Mouse (Mus musculus) forebrain, embryonic 11.5 days (tissue): Measurements from ENCODE around the gene Mob1a. TPM values are rescaled to one million over a fixed set of nuclear protein-coding genes. Genes with fewer than 3 reads are reported as not detected.
"Not testable (repeated sequence)": the region's sequence is repeated elsewhere in the genome, so short reads cannot be mapped to it uniquely, and the experiment has no call there.

Experiments
- ATAC-seq: fragments of 200-750 bp; cut with Nextera tagmentation; replicated peaks from 2 replicates; pipeline ENCODE4 v1.8.0; 2017; ENCODE audit warnings: moderate TSS enrichment; ENCODE audit not compliant: low FRiP score
- DNase-seq: peaks from one replicate; pipeline ENCODE4 v3.0.0-alpha.2; 2017; ENCODE audit warnings: low spot score
- H3K27ac ChIP-seq: fragments of 300-500 bp; sonication (generic); 2 replicates; pipeline ENCODE4 v1.5.1; 2014; ENCODE audit warnings: low read depth, low read length
- H3K27me3 ChIP-seq: fragments of 300-500 bp; sonication (generic); 2 replicates; pipeline ENCODE4 v1.6.1; 2014; ENCODE audit warnings: mild to moderate bottlenecking, low read length, mixed read lengths; ENCODE audit not compliant: control insufficient read depth, insufficient read depth
- H3K36me3 ChIP-seq: fragments of 300-500 bp; sonication (generic); 2 replicates; pipeline ENCODE4 v1.6.1; 2014; ENCODE audit warnings: mild to moderate bottlenecking, low read length, moderate library complexity, mixed read lengths; ENCODE audit not compliant: control insufficient read depth, insufficient read depth
- H3K4me1 ChIP-seq: fragments of 300-500 bp; sonication (generic); replicated peaks from 2 replicates; pipeline ENCODE4 v1.6.1; 2014; ENCODE audit warnings: low read length, mixed read lengths; ENCODE audit not compliant: control insufficient read depth, insufficient read depth
- H3K4me2 ChIP-seq: fragments of 300-500 bp; sonication (generic); 2 replicates; pipeline ENCODE4 v1.6.1; 2014; ENCODE audit warnings: low read depth, mild to moderate bottlenecking, low read length, moderate library complexity, mixed read lengths; ENCODE audit not compliant: severe bottlenecking
- H3K4me3 ChIP-seq: fragments of 300-500 bp; sonication (generic); 2 replicates; pipeline ENCODE4 v1.5.1; 2014; ENCODE audit warnings: low read depth, low read length
- H3K9ac ChIP-seq: fragments of 300-500 bp; sonication (generic); 2 replicates; pipeline ENCODE4 v1.6.1; 2014; ENCODE audit warnings: low read length
- H3K9me3 ChIP-seq: fragments of 300-500 bp; sonication (generic); 2 replicates; pipeline ENCODE4 v1.6.1; 2016; ENCODE audit warnings: low read length, mixed read lengths; ENCODE audit not compliant: control insufficient read depth
- WGBS: fragments of 180-500 bp; shearing (Covaris S2); extraction: QIAGEN DNeasy Blood & Tissue Kit; methylation state at CpG from one replicate; pipeline ENCODE4 v1.1.7; 2014; 5-methylcytosine and 5-hydroxymethylcytosine counted together
- polyA plus RNA-seq: library from polyadenylated mRNA; unstranded; fragments of >200 nt; fragmentation: Nextera tagmentation; extraction: Ambion mirVana; gene quantifications from 2 replicates; pipeline ENCODE4 v1.2.1, GENCODE M21; 2014

The Mob1a gene
- polyA plus RNA-seq, 1 experiment from 2014 or later = 69.7 TPM

- Histone ChIP-seq H3K27me3 (no peaks in the 10 kb centered on the region), H3K27ac (no peak overlapping the region), H3K4me3 (no peak overlapping the region), H3K4me2 (no peak overlapping the region), H3K36me3 (no peaks in the 10 kb centered on the region), H3K9ac (no peak overlapping the region), H3K4me1 (no peaks in the 10 kb centered on the region), H3K9me3 (no peaks in the 10 kb centered on the region)
- 75% methylated on average over 8 of the region's 8 CpGs for WGBS
- ATAC-seq = no peak
- no peak for DNase-seq
These were observed 2.0 kb upstream of the Mob1a start for GRCm38 (mm10) chr6:83323652-83324419.

DNA sequence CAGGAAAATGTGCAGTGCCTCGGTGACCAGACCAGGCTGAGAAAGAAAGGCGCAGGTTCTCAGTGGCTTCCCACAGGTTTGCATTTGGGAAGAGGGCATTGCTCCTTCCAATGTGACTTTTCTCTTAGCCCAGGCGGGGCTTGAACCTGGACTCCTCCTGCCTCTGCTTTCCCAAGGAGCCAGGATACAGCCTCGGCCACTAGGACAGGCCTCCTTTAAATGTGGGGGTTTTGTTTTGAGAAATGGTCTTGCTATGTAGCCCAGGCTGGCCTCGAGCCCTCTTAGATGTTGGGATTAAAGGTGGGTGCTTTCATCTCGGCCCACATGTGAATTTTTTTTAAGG, 549 bp downstream of the Mob1a start:
- peak; percentile 59; the same call in 1 of the 2 replicates for ATAC-seq
- peaks cover 2% of the 10 kb centered on the region; the same call in 1 of the 2 replicates for H3K36me3 ChIP-seq

DNA sequence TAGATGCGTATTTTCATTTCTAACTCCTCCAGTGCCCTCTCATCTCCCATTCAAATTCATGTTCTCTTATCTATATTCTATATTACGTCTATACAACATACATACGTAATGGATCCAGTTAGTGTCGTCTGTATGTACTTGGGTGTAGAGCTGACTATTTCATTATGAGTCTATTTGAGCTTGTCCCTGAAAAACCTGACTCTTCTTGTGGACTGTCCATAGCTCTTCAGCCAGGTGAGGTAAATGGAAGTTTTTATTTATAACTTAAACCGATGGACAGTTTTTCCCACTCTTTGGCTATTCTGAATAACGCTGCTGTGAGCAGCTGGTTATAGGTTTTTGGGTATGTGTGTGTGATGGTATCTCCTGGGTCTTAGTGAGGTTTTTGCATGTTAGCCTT, 945 bp downstream of the Mob1a start:
- ATAC-seq (no peak), DNase-seq (no peak)
- H3K27ac ChIP-seq = no peak overlapping the region
- peak overlapping the region; percentile 62 for H3K4me3 ChIP-seq
- H3K4me2 ChIP-seq = peak overlapping the region; percentile 56
- no peaks in the 10 kb centered on the region for H3K27me3 ChIP-seq
- H3K9me3 ChIP-seq = no peaks in the 10 kb centered on the region
- peaks cover 2% of the 10 kb centered on the region; the same call in 1 of the 2 replicates for H3K36me3 ChIP-seq
- no peaks in the 10 kb centered on the region for H3K4me1 ChIP-seq
- WGBS = 71% methylated on average over 6 of the region's 6 CpGs
- H3K9ac ChIP-seq = peak overlapping the region; percentile 78

More for the DNA sequence above, 549 bp downstream of the Mob1a start:
- Histone ChIP-seq H3K9ac (peak overlapping the region; percentile 78), H3K9me3 (no peaks in the 10 kb centered on the region), H3K27ac (peak overlapping the region; percentile 63; the same call in 1 of the 2 replicates), H3K4me2 (peak overlapping the region; percentile 56), H3K27me3 (no peaks in the 10 kb centered on the region), H3K4me1 (no peaks in the 10 kb centered on the region), H3K4me3 (peak overlapping the region; percentile 62)
- 9% methylated on average over 6 of the region's 6 CpGs for WGBS
- no peak for DNase-seq

DNA sequence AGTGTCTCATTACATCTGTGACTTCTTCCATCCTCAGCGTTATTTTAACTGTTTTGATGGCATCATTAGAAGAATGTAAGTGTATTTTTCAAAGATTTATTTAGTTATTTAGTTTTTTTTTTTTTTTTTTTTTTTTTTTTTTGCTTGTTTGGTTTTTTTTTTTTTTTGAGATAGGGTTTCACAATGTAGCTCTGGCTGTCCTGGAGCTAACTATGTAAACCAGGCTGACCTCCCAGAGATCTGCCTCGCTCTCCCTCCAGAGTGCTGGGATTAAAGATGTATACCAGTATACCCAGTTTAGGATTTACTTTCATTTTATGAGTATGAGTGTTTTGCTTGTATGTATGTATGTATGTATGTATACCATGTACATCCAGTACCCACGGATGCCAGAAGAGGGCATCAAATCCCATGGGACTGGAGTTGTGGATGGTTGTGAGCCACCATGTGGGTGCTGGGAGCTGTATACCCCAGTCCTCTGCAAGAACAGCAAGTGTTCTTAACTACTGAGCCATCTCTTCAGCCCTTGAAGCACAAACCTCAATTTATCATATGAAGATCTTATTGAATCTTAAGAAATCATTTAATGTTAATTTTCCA, 1.9 kb downstream of the Mob1a start:
- 92% methylated on average over 3 of the region's 3 CpGs for WGBS
- H3K4me2 ChIP-seq = no peak overlapping the region

GRCm38 (mm10) chr6:83341387-83341786, 15.6 kb downstream of the Mob1a start:
- H3K4me1 ChIP-seq = no peaks in the 10 kb centered on the region
- H3K9me3 ChIP-seq = no peaks in the 10 kb centered on the region
- ATAC-seq (no peak), DNase-seq (no peak)
- H3K9ac ChIP-seq = no peak overlapping the region
- H3K4me2 ChIP-seq = no peak overlapping the region
- no peaks in the 10 kb centered on the region for H3K27me3 ChIP-seq
- H3K27ac ChIP-seq = no peak overlapping the region
- H3K36me3 ChIP-seq = peaks cover 9% of the 10 kb centered on the region; the same call in 1 of the 2 replicates
- no peak overlapping the region for H3K4me3 ChIP-seq
- WGBS = 88% methylated on average over 3 of the region's 3 CpGs

More for the DNA sequence above, 1.9 kb downstream of the Mob1a start:
- H3K4me1 ChIP-seq = no peaks in the 10 kb centered on the region
- H3K9ac ChIP-seq = no peak overlapping the region
- no peak overlapping the region for H3K27ac ChIP-seq
- no peak for ATAC-seq
- DNase-seq = no peak
- no peak overlapping the region for H3K4me3 ChIP-seq
- no peaks in the 10 kb centered on the region for H3K9me3 ChIP-seq
- peaks cover 8% of the 10 kb centered on the region; the same call in 1 of the 2 replicates for H3K36me3 ChIP-seq
- no peaks in the 10 kb centered on the region for H3K27me3 ChIP-seq

DNA sequence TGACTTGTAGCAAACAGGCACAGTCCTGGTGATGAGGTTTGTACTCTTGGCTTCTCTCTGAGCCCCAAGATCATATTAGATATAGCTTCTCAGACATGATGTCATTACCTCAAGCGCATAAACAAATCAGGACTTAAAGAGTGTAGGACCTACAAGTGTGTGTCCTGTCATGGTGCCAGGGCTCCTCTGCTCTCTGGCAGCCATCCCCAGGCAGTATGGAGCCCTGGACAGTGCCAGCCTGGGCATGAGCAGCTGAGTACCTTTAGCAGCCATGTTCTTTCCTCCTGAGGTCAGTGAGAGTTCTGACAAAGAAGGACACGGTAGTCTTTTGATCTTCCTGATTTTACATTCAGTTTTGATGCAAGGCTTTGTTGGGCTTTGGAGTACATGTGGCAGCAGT, 17.1 kb downstream of the Mob1a start:
- no peak for ATAC-seq
- Histone ChIP-seq H3K36me3 (peaks cover 8% of the 10 kb centered on the region; the same call in 1 of the 2 replicates), H3K4me2 (no peak overlapping the region), H3K27ac (no peak overlapping the region), H3K27me3 (no peaks in the 10 kb centered on the region), H3K4me3 (no peak overlapping the region), H3K4me1 (no peaks in the 10 kb centered on the region), H3K9ac (no peak overlapping the region), H3K9me3 (no peaks in the 10 kb centered on the region)
- no peak for DNase-seq
- 94% methylated on average over 2 of the region's 2 CpGs for WGBS

DNA sequence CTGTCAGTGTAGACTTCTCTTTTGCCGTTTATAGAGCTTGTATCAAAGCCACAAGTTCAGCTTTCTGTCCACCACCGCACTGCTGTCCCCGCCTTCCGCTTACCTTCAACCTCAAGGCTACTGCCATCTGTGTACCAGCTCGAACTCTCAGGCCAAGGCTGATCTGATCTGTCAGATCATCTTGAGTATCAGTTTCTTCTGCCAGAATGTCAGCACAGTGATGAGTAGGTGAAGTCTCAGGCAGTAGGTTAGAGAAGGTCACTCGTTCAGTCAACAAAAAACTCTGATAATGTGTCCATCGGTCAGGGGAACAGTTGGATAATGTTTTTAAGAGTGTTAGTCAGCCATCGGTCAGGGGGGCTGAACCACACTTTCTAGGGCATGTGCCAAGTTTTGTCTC, 19.5 kb downstream of the Mob1a start:
- H3K4me1 ChIP-seq, H3K4me2 ChIP-seq, H3K27me3 ChIP-seq, H3K36me3 ChIP-seq, H3K4me3 ChIP-seq, H3K9me3 ChIP-seq, H3K27ac ChIP-seq, DNase-seq, H3K9ac ChIP-seq, ATAC-seq: not testable (repeated sequence)
- 95% methylated on average over 8 of the region's 8 CpGs for WGBS

DNA sequence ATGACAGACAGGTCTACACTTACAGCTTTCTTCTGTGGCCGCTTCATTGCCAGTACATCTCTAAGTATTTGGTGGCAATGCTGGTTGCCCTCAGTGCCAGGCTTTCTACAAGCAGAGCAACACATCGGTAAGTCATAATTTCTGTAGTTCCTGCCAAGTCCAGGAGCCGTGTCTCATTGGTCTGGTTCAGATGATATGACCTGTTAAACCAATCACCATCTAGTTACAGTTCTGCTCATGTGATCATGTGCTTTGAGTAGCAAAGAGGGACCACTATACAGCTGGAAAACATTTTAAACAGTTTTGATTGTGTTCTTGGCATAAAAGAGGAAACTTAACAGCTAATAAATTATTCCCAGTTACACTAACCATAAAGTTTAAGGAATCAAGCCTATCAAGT, 22.1 kb downstream of the Mob1a start:
- 95% methylated on average over 3 of the region's 3 CpGs for WGBS
- Histone ChIP-seq H3K4me3 (no peak overlapping the region), H3K36me3 (peaks cover 2% of the 10 kb centered on the region; the same call in 1 of the 2 replicates), H3K9ac (no peak overlapping the region), H3K4me2 (no peak overlapping the region), H3K27me3 (no peaks in the 10 kb centered on the region), H3K4me1 (peaks cover 8% of the 10 kb centered on the region), H3K27ac (no peak overlapping the region), H3K9me3 (no peaks in the 10 kb centered on the region)
- no peak for DNase-seq
- no peak for ATAC-seq
